Mouse (Mus musculus): Measurements from ENCODE around the gene Gypa. TPM values are rescaled to one million over a fixed set of nuclear protein-coding genes. Genes with fewer than 3 reads are reported as not detected.

The Gypa gene
- total RNA-seq, 1 experiment from 2014 or later = 22.8 TPM

DNA sequence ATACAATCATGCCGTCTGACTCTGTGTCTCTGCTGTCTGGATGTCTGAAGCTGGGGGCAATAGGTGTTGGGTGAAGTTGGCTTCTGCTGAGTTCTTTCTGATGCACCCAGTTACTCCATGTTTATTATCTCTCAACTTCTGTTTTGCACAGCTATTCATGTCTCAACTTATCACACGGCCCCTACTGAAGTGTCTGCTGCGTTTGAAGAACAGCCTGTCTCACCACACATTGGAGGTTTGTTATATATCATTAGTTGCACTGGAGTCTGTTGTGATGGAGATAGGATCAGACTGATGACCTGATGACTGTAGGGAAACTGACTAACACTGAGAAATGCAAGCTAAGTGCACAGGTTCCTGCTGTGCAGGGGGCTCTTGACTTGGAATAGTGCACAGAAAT is 7.2 kb downstream of the Gypa start:
- ATAC-seq (replicated peaks in 1 of 2; ENCODE audit: insufficient read depth in 1 of 2, low FRiP score in 2 of 2, low TSS enrichment in 1 of 2, low read depth in 1 of 2, poor library complexity in 2 of 2, severe bottlenecking in 2 of 2) = 0 out of 4 replicates have a peak, but pooled peaks of 1 of the 2 experiments have one; percentile 19

DNA sequence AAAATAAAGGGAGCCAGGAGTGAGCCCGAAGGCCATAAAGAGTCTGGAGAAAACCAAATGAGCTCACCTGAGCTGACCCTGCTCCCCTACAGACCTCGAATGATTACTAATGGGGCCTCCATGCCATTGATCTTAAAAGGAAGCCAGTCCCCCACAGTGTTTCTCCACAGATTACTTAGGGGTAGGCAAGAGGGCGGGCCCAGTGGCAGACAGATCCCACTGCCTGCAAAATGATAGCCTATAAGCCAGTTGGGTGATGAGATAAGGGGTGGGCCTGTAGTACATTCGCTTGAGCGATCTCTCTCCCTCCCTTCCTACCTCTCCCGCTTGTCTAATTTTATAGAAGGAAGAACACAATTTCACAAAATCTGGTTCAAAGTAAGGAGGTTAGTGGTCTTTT is 7.7 kb downstream of the Gypa start:
- ATAC-seq (replicated peaks in 1 of 2; ENCODE audit: insufficient read depth in 1 of 2, low FRiP score in 2 of 2, low TSS enrichment in 1 of 2, low read depth in 1 of 2, poor library complexity in 2 of 2, severe bottlenecking in 2 of 2) = peak in 1 of 2 experiments; percentile 41; a peak in 1 of 4 replicates

- no peak for ATAC-seq (replicated peaks in 1 of 2; ENCODE audit: insufficient read depth in 1 of 2, low FRiP score in 2 of 2, low TSS enrichment in 1 of 2, low read depth in 1 of 2, poor library complexity in 2 of 2, severe bottlenecking in 2 of 2)
Observed at GRCm38 (mm10) chr8:80526382-80527355, 33.1 kb downstream of the Gypa start.

DNA sequence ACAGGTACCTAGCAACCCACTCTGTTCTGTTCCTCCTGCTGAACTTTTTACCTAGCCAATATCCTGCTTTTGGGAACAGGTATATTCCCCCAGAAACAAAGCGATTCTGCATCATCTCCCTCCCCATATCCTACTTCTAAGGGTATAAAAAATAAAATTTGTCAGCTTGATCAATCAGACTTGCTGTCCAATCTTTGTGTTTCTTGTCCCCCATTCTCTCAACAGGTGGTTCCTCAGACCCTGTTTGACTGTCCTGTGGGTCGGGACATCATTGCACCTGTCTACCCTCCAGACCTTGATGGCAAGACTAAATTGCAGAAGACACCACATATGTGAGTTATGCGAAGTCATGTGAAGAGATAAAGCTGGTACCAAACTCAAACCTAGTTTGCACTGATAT is 48.3 kb downstream of the Gypa start:
- ATAC-seq (replicated peaks in 1 of 2; ENCODE audit: insufficient read depth in 1 of 2, low FRiP score in 2 of 2, low TSS enrichment in 1 of 2, low read depth in 1 of 2, poor library complexity in 2 of 2, severe bottlenecking in 2 of 2) = no peak

GRCm38 (mm10) chr8:80550436-80550835 is 56.9 kb downstream of the Gypa start:
- ATAC-seq (replicated peaks in 1 of 2; ENCODE audit: insufficient read depth in 1 of 2, low FRiP score in 2 of 2, low TSS enrichment in 1 of 2, low read depth in 1 of 2, poor library complexity in 2 of 2, severe bottlenecking in 2 of 2) = no peak

DNA sequence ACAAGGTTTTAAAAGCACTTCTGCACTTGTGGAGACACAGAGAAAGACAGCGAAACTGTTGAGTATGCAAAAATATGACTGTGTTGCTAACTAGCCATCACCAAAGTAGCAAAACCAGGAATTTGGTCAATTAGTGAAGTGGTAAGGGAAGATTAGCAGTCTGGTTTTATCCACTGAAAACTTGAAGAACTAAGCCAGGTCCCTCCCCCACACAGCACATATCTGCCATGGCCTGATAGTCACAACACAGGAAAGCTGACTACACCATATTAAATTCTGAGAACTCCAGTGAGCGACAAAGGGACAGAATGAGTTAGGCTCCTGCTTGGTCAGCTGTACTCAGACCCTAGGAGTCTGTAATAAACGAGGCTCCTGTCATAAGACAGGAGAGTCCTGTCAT is 57.7 kb downstream of the Gypa start:
- no peak for ATAC-seq (replicated peaks in 1 of 2; ENCODE audit: insufficient read depth in 1 of 2, low FRiP score in 2 of 2, low TSS enrichment in 1 of 2, low read depth in 1 of 2, poor library complexity in 2 of 2, severe bottlenecking in 2 of 2)

GRCm38 (mm10) chr8:80554991-80555390 is 61.4 kb downstream of the Gypa start:
- ATAC-seq (replicated peaks in 1 of 2; ENCODE audit: insufficient read depth in 1 of 2, low FRiP score in 2 of 2, low TSS enrichment in 1 of 2, low read depth in 1 of 2, poor library complexity in 2 of 2, severe bottlenecking in 2 of 2) = no peak

Other genes with a start within 250 kb of the Gypa start
- gene Frem3, start 117.3 kb downstream of the Gypa start, total RNA-seq (2017) = not detected in 2 replicates
- gene Smarca5, start 245.7 kb downstream of the Gypa start, total RNA-seq (2017) = 204 and 243 TPM in 2 replicates